Mouse (Mus musculus) forebrain, embryonic 12.5 days (tissue): Measurements from ENCODE around the gene Clpp. TPM values are rescaled to one million over a fixed set of nuclear protein-coding genes. Genes with fewer than 3 reads are reported as not detected.
A peak's percentile ranks its signal among the peaks of the same experiment; 100 is the strongest.

ENCODE experiments used
- ATAC-seq: fragments of 200-750 bp; cut with Nextera tagmentation; 2 replicates; pipeline ENCODE4 v1.8.0; 2017; ENCODE audit warnings: moderate TSS enrichment; ENCODE audit not compliant: low FRiP score
- H3K27ac ChIP-seq: fragments of 300-500 bp; sonication (generic); 2 replicates; pipeline ENCODE4 v1.5.1; 2016; ENCODE audit warnings: mild to moderate bottlenecking
- H3K27me3 ChIP-seq: fragments of 300-500 bp; sonication (generic); 2 replicates; pipeline ENCODE4 v1.6.1; 2016; ENCODE audit warnings: mild to moderate bottlenecking
- H3K36me3 ChIP-seq: fragments of 300-500 bp; sonication (generic); replicated peaks from 2 replicates; pipeline ENCODE4 v1.6.1; 2016; ENCODE audit warnings: mild to moderate bottlenecking
- H3K4me1 ChIP-seq: fragments of 300-500 bp; sonication (generic); 2 replicates; pipeline ENCODE4 v1.6.1; 2016
- H3K4me2 ChIP-seq: fragments of 300-500 bp; sonication (generic); 2 replicates; pipeline ENCODE4 v1.6.1; 2016; ENCODE audit warnings: mild to moderate bottlenecking, moderate library complexity
- H3K4me3 ChIP-seq: fragments of 300-500 bp; sonication (generic); replicated peaks from 2 replicates; pipeline ENCODE4 v1.5.1; 2016; ENCODE audit warnings: mild to moderate bottlenecking
- H3K9ac ChIP-seq: fragments of 300-500 bp; sonication (generic); 2 replicates; pipeline ENCODE4 v1.6.1; 2016; ENCODE audit warnings: mild to moderate bottlenecking
- H3K9me3 ChIP-seq: fragments of 300-500 bp; sonication (generic); 2 replicates; pipeline ENCODE4 v1.6.1; 2016
- WGBS: fragments of 180-500 bp; shearing (Covaris S2); methylation state at CpG from one replicate; pipeline ENCODE4 v1.1.7; 2016; 5-methylcytosine and 5-hydroxymethylcytosine counted together
- polyA plus RNA-seq: library from polyadenylated mRNA; unstranded; fragments of >200 nt; fragmentation: Nextera tagmentation; extraction: Ambion mirVana; gene quantifications from 2 replicates; pipeline ENCODE4 v1.2.1, GENCODE M21; 2016

Gene Clpp
- polyA plus RNA-seq, result 129 and 141 TPM in 2 replicates

DNA sequence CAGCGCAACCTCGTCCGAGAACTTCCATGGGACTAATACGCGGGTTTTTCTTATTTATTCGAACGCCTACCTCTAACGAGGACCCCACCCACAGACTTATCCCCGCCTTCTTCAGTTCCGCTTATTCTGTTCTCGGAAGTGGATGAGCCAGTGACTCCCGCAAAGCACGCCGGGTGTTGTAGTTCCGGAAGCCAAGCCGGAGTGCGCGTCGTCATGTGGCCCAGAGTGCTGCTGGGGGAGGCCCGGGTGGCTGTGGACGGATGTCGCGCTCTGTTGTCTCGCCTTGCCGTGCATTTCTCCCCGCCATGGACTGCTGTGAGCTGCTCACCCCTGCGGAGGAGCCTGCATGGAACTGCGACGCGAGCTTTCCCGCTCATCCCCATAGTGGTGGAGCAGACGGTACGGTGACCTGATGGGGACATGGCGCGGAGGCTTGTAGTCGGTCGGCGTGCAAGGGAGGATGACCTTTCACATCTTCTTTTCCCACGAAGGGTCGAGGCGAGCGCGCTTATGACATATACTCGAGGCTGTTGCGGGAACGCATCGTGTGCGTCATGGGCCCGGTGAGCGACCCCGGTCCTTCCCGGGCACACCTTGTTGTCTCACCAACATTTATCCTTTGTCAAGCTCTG lies at the start of gene Clpp:
Gene Clpp (plus strand): TSS at position 191 of the 632 bp plus-strand sequence.
- peaks cover 14% of the 10 kb centered on the region for H3K4me1 ChIP-seq
- H3K4me2 ChIP-seq, result peak within 1 kb of the TSS; percentile 64
- no peaks in the 10 kb centered on the region for H3K9me3 ChIP-seq
- no peaks in the 10 kb centered on the region for H3K27me3 ChIP-seq
- H3K27ac ChIP-seq, result peak within 1 kb of the TSS; percentile 70
- ATAC-seq, result peak; percentile 96
- peaks cover 32% of the 10 kb centered on the region for H3K36me3 ChIP-seq
- under 1% methylated on average over 52 of the region's 52 CpGs for WGBS
- H3K4me3 ChIP-seq, result peak within 1 kb of the TSS; percentile 62
- H3K9ac ChIP-seq, result peak within 1 kb of the TSS; percentile 69

- no peak overlapping the region for H3K4me2 ChIP-seq
Measured at GRCm38 (mm10) chr17:56950915-56951314, 39.2 kb upstream of the Clpp start.

GRCm38 (mm10) chr17:56952639-56953038 lies 37.5 kb upstream of the Clpp start:
- WGBS, result 93% methylated on average over 1 of the region's 1 CpGs
- Histone ChIP-seq H3K27me3 (no peaks in the 10 kb centered on the region), H3K36me3 (no peaks in the 10 kb centered on the region), H3K4me2 (no peak overlapping the region), H3K9me3 (no peaks in the 10 kb centered on the region), H3K4me3 (no peak overlapping the region), H3K4me1 (no peaks in the 10 kb centered on the region), H3K9ac (no peak overlapping the region), H3K27ac (no peak overlapping the region)
- ATAC-seq, result no peak

More at GRCm38 (mm10) chr17:56950915-56951314, 39.2 kb upstream of the Clpp start:
- Histone ChIP-seq H3K27ac (no peak overlapping the region), H3K27me3 (no peaks in the 10 kb centered on the region), H3K4me1 (no peaks in the 10 kb centered on the region), H3K9ac (no peak overlapping the region), H3K36me3 (no peaks in the 10 kb centered on the region), H3K4me3 (no peak overlapping the region), H3K9me3 (no peaks in the 10 kb centered on the region)
- ATAC-seq, result no peak
- WGBS, result 20% methylated on average over 3 of the region's 3 CpGs

DNA sequence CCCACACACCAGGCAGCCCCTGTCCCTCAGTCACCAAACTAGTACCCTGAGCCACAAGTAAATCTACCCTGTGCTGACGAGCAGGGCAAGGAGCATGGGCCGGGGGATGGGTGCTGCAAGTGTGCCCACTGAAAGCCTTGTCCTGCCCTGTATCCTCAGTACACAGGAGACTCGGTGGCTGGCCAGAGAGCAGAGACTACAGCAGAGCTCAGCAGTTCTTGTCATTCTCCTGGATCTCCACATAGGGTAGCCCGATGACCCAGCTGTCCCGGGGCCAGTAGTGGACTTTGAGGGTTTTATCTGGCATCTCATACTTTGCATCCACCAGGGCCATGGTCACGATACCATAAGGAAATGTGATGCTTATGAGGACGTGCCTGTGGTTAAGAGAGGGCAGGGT lies 35.2 kb upstream of the Clpp start:
- Histone ChIP-seq H3K4me3 (no peak overlapping the region), H3K4me1 (no peaks in the 10 kb centered on the region), H3K9ac (no peak overlapping the region), H3K36me3 (no peaks in the 10 kb centered on the region), H3K27me3 (no peaks in the 10 kb centered on the region), H3K4me2 (no peak overlapping the region), H3K27ac (no peak overlapping the region), H3K9me3 (no peaks in the 10 kb centered on the region)
- ATAC-seq, result no peak
- 84% methylated on average over 7 of the region's 7 CpGs for WGBS

DNA sequence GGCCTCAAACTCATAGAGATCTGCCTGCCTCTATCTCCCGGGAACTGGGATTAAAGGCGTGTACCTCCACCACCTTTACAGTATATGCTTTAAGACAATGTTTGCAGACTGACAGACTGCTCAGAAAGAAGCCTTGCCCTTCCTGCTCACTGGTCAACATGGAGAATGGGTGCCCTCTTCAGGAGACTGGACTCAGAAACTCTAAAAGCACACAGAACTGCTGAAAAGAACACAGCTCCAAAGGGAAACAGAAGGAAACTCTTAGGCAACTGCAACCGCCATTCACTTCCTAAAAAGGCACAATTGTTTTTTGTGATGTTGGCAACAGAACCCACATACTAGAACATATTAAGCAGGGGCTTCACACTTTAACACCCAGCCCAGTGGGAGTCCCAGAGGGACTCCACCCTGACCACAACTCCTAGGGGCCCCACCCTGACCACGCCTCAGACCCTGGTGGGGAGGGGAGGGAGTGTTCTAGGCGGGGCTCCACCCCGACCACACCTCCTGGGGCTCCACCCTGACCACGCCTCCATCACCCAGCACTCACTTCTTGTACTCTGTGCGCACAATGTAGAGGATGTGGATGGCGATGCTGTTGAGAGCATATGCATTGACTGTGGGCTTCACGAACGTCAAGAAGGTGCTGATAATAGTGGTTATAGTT lies 32.2 kb upstream of the Clpp start:
- Histone ChIP-seq H3K9ac (no peak overlapping the region), H3K4me3 (no peak overlapping the region), H3K36me3 (no peaks in the 10 kb centered on the region), H3K9me3 (no peaks in the 10 kb centered on the region), H3K27me3 (no peaks in the 10 kb centered on the region), H3K4me1 (no peaks in the 10 kb centered on the region), H3K27ac (no peak overlapping the region), H3K4me2 (no peak overlapping the region)
- WGBS, result 34% methylated on average over 11 of the region's 11 CpGs
- no peak for ATAC-seq

- 77% methylated on average over 4 of the region's 4 CpGs for WGBS
Measured at GRCm38 (mm10) chr17:56958667-56959066, 31.4 kb upstream of the Clpp start.

DNA sequence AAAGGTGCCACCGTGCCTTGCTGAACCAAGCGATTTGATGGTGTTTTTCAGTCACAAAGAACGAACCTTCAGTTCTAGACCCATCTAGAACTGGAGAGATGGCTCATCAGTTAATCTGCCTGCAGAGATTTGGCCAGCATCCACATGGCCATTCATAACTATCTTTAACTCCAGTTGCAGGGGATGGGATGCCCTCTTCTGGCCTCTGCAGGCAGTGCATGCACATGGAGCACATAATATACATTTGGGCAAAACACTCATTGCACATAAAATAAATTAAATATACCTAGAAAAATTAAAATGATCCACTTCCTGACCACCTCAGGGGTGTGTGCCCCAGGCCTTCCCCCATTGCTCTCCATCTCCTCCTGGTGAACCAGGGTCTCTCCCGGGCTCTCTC lies 28.2 kb upstream of the Clpp start:
- Histone ChIP-seq H3K4me2 (no peak overlapping the region), H3K4me1 (no peaks in the 10 kb centered on the region), H3K27me3 (no peaks in the 10 kb centered on the region), H3K9ac (no peak overlapping the region), H3K36me3 (no peaks in the 10 kb centered on the region), H3K27ac (no peak overlapping the region), H3K4me3 (no peak overlapping the region), H3K9me3 (no peaks in the 10 kb centered on the region)
- WGBS, result 92% methylated on average over 4 of the region's 4 CpGs
- ATAC-seq, result no peak

More at GRCm38 (mm10) chr17:56958667-56959066, 31.4 kb upstream of the Clpp start:
- no peak for ATAC-seq
- H3K27ac ChIP-seq, result no peak overlapping the region
- H3K9ac ChIP-seq, result no peak overlapping the region
- H3K9me3 ChIP-seq, result no peaks in the 10 kb centered on the region
- no peaks in the 10 kb centered on the region for H3K4me1 ChIP-seq
- no peaks in the 10 kb centered on the region for H3K27me3 ChIP-seq
- H3K4me2 ChIP-seq, result no peak overlapping the region
- H3K4me3 ChIP-seq, result no peak overlapping the region
- H3K36me3 ChIP-seq, result no peaks in the 10 kb centered on the region

DNA sequence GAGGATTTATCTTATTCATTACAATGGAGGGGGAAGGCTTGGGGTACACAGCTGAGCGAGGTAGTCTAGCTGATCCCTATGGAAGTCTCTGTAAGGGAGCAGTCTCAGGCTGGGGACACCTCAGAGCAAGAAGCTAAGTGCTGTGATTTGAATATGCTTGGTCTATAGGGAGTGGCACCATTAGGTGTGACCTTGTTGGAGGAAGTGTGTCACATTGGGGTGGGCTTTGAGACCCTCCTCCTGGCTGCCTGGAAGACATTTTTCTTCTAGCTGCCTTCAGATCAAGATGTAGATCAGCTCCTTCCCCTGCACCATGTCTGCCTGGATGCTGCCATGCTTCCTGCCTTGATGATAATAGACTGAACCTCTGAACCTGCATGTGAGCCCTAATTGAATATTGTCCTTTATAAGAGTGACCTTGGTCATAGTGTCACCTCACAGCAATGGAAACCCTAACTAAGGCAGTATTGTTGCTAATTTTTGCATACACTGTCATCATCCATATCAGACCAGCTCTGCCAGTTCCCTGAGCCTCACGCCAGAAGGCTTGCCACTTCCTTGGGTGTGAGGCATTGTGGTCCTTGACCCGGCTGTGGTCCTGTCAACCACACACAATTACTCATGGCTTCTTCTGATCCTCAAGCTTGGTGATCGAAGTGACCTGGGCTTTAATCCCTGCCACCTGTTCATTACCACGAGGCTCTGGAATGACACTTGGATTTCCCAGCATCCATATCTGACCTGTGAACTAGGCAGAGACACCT lies 27.3 kb upstream of the Clpp start:
- 87% methylated on average over 5 of the region's 5 CpGs for WGBS
- H3K4me3 ChIP-seq, result no peak overlapping the region
- H3K27ac ChIP-seq, result no peak overlapping the region
- no peak overlapping the region for H3K9ac ChIP-seq
- no peak for ATAC-seq
- no peaks in the 10 kb centered on the region for H3K27me3 ChIP-seq
- H3K9me3 ChIP-seq, result no peaks in the 10 kb centered on the region
- H3K4me2 ChIP-seq, result no peak overlapping the region
- no peaks in the 10 kb centered on the region for H3K4me1 ChIP-seq
- H3K36me3 ChIP-seq, result no peaks in the 10 kb centered on the region

DNA sequence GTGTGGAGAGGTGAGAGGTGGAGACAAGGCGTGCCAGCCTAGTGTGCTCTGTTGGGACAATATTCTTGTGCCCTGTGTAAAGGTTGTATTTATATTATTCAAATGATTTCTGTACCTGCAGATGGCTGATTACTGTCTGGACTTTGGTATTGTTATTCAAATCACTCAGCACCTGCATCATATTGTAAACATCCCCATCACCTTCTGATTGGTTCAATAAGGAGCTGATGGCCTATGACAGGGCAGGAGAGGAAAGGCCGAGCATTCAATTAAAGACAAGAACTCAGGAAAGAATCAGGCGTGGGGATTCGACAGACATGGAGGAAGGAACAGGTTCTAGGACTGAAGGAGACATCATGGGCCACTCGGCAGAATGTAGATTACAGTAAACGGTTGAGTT lies 26.5 kb upstream of the Clpp start:
- no peak overlapping the region for H3K4me3 ChIP-seq
- H3K9me3 ChIP-seq, result no peaks in the 10 kb centered on the region
- 83% methylated on average over 6 of the region's 6 CpGs for WGBS
- no peak overlapping the region for H3K9ac ChIP-seq
- no peaks in the 10 kb centered on the region for H3K36me3 ChIP-seq
- no peaks in the 10 kb centered on the region for H3K4me1 ChIP-seq
- H3K27ac ChIP-seq, result no peak overlapping the region
- no peak for ATAC-seq
- H3K27me3 ChIP-seq, result no peaks in the 10 kb centered on the region
- no peak overlapping the region for H3K4me2 ChIP-seq

GRCm38 (mm10) chr17:56969321-56969720 lies 20.8 kb upstream of the Clpp start:
- 80% methylated on average over 3 of the region's 3 CpGs for WGBS

DNA sequence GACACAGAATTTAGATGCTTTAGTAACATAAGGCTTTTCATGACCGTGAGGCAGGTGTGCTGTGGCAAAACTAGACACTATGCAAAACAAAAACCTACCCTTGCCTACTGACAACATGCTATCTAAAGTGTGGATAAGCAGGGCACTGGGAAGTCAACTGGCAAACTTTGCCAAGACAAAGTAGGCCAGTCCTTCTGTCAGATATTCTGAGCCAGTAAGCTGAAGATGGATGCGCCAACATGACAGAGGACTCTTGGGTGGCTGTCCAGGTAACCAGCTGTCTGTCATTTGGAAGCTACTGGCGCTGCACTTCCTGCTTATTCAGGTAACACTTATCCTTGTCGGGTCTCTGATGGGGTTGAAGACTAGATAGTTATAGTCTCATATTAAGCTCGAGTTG lies 20.0 kb upstream of the Clpp start:
- no peaks in the 10 kb centered on the region for H3K9me3 ChIP-seq
- H3K36me3 ChIP-seq, result no peaks in the 10 kb centered on the region
- WGBS, result 76% methylated on average over 5 of the region's 5 CpGs

More at GRCm38 (mm10) chr17:56969321-56969720, 20.8 kb upstream of the Clpp start:
- Histone ChIP-seq H3K4me1 (no peaks in the 10 kb centered on the region), H3K27ac (no peak overlapping the region), H3K27me3 (0 out of 2 replicates have a peak, but pooled peaks cover 6% of the 10 kb centered on the region), H3K9me3 (no peaks in the 10 kb centered on the region), H3K4me3 (no peak overlapping the region), H3K4me2 (no peak overlapping the region), H3K9ac (no peak overlapping the region), H3K36me3 (no peaks in the 10 kb centered on the region)
- no peak for ATAC-seq

GRCm38 (mm10) chr17:56973956-56974707 lies 16.0 kb upstream of the Clpp start:
- H3K4me2 ChIP-seq, result no peak overlapping the region
- 73% methylated on average over 14 of the region's 14 CpGs for WGBS
- H3K27ac ChIP-seq, result no peak overlapping the region
- no peak overlapping the region for H3K9ac ChIP-seq
- H3K36me3 ChIP-seq, result no peaks in the 10 kb centered on the region
- 0 out of 2 replicates have a peak, but pooled peaks cover 6% of the 10 kb centered on the region for H3K27me3 ChIP-seq
- ATAC-seq, result no peak
- H3K9me3 ChIP-seq, result no peaks in the 10 kb centered on the region
- H3K4me1 ChIP-seq, result no peaks in the 10 kb centered on the region
- H3K4me3 ChIP-seq, result no peak overlapping the region

More for the DNA sequence above, 20.0 kb upstream of the Clpp start:
- ATAC-seq, result no peak
- no peak overlapping the region for H3K9ac ChIP-seq
- H3K27ac ChIP-seq, result no peak overlapping the region
- H3K4me2 ChIP-seq, result no peak overlapping the region
- H3K4me3 ChIP-seq, result no peak overlapping the region
- no peaks in the 10 kb centered on the region for H3K4me1 ChIP-seq
- 0 out of 2 replicates have a peak, but pooled peaks cover 6% of the 10 kb centered on the region for H3K27me3 ChIP-seq
